ENCODE assay signal across 8 mouse cellular contexts in genomic region chr3:126639098-126639513, GRCm38 (mm10). TPM values are rescaled to one million over a fixed set of nuclear protein-coding genes. Genes with fewer than 3 reads are reported as not detected.
DNase-seq lines count a peak whose midpoint lies in the region; ATAC-seq and TF ChIP-seq lines count a peak whose summit lies in the region.
"Had no signal": no experiment of that assay in that cellular context is flagged by ENCODE, and none has a peak within 500 bp of the region (broad histone marks: within the 10 kb centered on the region; RNA-seq: fewer than 3 reads in every experiment).

No protein-coding gene starts in this region.

- H3K27me3 ChIP-seq in kidney, postnatal 0 days (ENCODE audit: insufficient read depth, low read length) = no peaks in the 10 kb centered on the region
- no peaks in the 10 kb centered on the region for H3K27me3 ChIP-seq in forebrain, embryonic 13.5 days
- H3K27me3 ChIP-seq in midbrain, postnatal 0 days (ENCODE audit: insufficient read depth, low read length) = no peaks in the 10 kb centered on the region

- no peaks in the 10 kb centered on the region for H3K36me3 ChIP-seq in kidney, postnatal 0 days (ENCODE audit: insufficient read depth, low read length)
- no peaks in the 10 kb centered on the region for H3K36me3 ChIP-seq in forebrain, embryonic 13.5 days (ENCODE audit: poor library complexity, severe bottlenecking)
- H3K36me3 ChIP-seq in midbrain, postnatal 0 days (ENCODE audit: insufficient read depth, low read length) = no peaks in the 10 kb centered on the region

- intact Hi-C loops in heart, postnatal 10 days (cut with DNase I) = no loop called here

- H3K9ac ChIP-seq in kidney, postnatal 0 days (ENCODE audit: low read depth, low read length) = no peak overlapping the region
- no peak overlapping the region for H3K9ac ChIP-seq in forebrain, embryonic 13.5 days
- no peak overlapping the region for H3K9ac ChIP-seq in midbrain, postnatal 0 days (replicated peaks; ENCODE audit: low read length, poor library complexity, severe bottlenecking)

- no peaks in the 10 kb centered on the region for H3K9me3 ChIP-seq in kidney, postnatal 0 days (replicated peaks; ENCODE audit: low read length)
- H3K9me3 ChIP-seq in forebrain, embryonic 13.5 days (replicated peaks) = no peaks in the 10 kb centered on the region
- H3K9me3 ChIP-seq in midbrain, postnatal 0 days (ENCODE audit: low read length) = no peaks in the 10 kb centered on the region

- TF ChIP-seq CTCF in kidney, postnatal 0 days (IDR thresholded peaks at IDR 0.05; ENCODE audit: low read depth) = no peak
- TF ChIP-seq CTCF in midbrain, postnatal 0 days (IDR thresholded peaks at IDR 0.05) = peak; percentile 23

- peaks cover 4% of the 10 kb centered on the region; the same call in 1 of the 2 replicates for H3K4me1 ChIP-seq in kidney, postnatal 0 days (replicated peaks; ENCODE audit: insufficient read depth, low read length)
- H3K4me1 ChIP-seq in forebrain, embryonic 13.5 days = peaks cover 26% of the 10 kb centered on the region
- H3K4me1 ChIP-seq in midbrain, postnatal 0 days (ENCODE audit: insufficient read depth, low read length) = peaks cover 7% of the 10 kb centered on the region; the same call in 1 of the 2 replicates

- 58% methylated on average over 5 of the region's 5 CpGs for WGBS in kidney, postnatal 0 days
- 27% methylated on average over 5 of the region's 5 CpGs for WGBS in forebrain, embryonic 13.5 days
- WGBS in midbrain, postnatal 0 days = 27% methylated on average over 5 of the region's 5 CpGs

- no peak for ATAC-seq in kidney, postnatal 0 days (replicated peaks; ENCODE audit: low FRiP score, low read depth)
- ATAC-seq in forebrain, embryonic 13.5 days = peak; percentile 84
- no peak for ATAC-seq in midbrain, postnatal 0 days (ENCODE audit: low FRiP score)

- no peak overlapping the region for H3K4me3 ChIP-seq in kidney, postnatal 0 days (replicated peaks; ENCODE audit: low read depth, low read length)
- H3K4me3 ChIP-seq in forebrain, embryonic 13.5 days = no peak overlapping the region
- H3K4me3 ChIP-seq in midbrain, postnatal 0 days (ENCODE audit: low read depth, low read length) = no peak overlapping the region

- H3K27ac ChIP-seq in kidney, postnatal 0 days = no peak overlapping the region
- peak overlapping the region; percentile 25 for H3K27ac ChIP-seq in forebrain, embryonic 13.5 days
- H3K27ac ChIP-seq in midbrain, postnatal 0 days (ENCODE audit: low read depth, low read length) = no peak overlapping the region

- DNase-seq in kidney, postnatal 0 days (ENCODE audit: low spot score) = peak; percentile 53
- DNase-seq in kidney, adult 9 months = no peak
- peak; percentile 76 for DNase-seq in heart, postnatal 10 days
- peak; percentile 76 for DNase-seq in midbrain, postnatal 0 days (ENCODE audit: low spot score)
- no peak for DNase-seq in testis, postnatal 10 days (ENCODE audit: low spot score)
- no peak for DNase-seq in embryo, embryonic 10.5 days (ENCODE audit: low spot score)
- DNase-seq: liver had no signal

- H3K4me2 ChIP-seq in kidney, postnatal 0 days (ENCODE audit: low read length) = no peak overlapping the region
- H3K4me2 ChIP-seq in forebrain, embryonic 13.5 days = no peak overlapping the region
- H3K4me2 ChIP-seq in midbrain, postnatal 0 days (ENCODE audit: low read depth, low read length, poor library complexity, severe bottlenecking) = no peak overlapping the region

RNA-seq across cellular contexts. Expression of gene Camk2d, which starts 43.0 kb away (rescaled TPM):
- 28.3 and 30.3 TPM in 2 replicates for polyA plus RNA-seq in kidney, postnatal 0 days (2015; fragmentation: Nextera tagmentation; extraction: Ambion mirVana)
- polyA plus RNA-seq in forebrain, embryonic 13.5 days (2015; fragmentation: Nextera tagmentation; extraction: Ambion mirVana) = 17.8 and 20.6 TPM in 2 replicates
- total RNA-seq in heart, postnatal 10 days (2021) = 100 to 1,000 TPM; 187 to 196 TPM
- 143 and 162 TPM in 2 replicates for total RNA-seq in midbrain, postnatal 0 days (2014; rRNA removed)
- 83.5 and 95.8 TPM in 2 replicates for polyA plus RNA-seq in midbrain, postnatal 0 days (2015; fragmentation: Nextera tagmentation; extraction: Ambion mirVana)

Comparison
In these comparisons a context has a peak if more than half of its experiments do, and no peak if none do; other contexts are left out.
1. DNase-seq: peak in kidney, postnatal 0 days (single experiment), heart, postnatal 10 days (2 of 2) and midbrain, postnatal 0 days (single experiment); none in kidney, adult 9 months (single experiment), testis, postnatal 10 days (single experiment) and embryo, embryonic 10.5 days (single experiment).